Mouse (Mus musculus) kidney, postnatal 4 days (tissue): ENCODE data around the gene Sbpl.

Source experiments
- DNase-seq, 2 experiments: peaks; one replicate each; pipeline ENCODE4 v3.0.0; 2021; ENCODE audit warnings: mixed read lengths in 2 of 2

The Sbpl gene

GRCm38 (mm10) chr17:23955174-23955573, at the start of gene Sbpl:
Gene Sbpl, minus strand, starts transcription at chr17:23955274.
- DNase-seq = no peak

- DNase-seq = no peak
Observed at GRCm38 (mm10) chr17:24004071-24004665, 49.1 kb upstream of the Sbpl start.

GRCm38 (mm10) chr17:24000404-24000803, 45.3 kb upstream of the Sbpl start:
- no peak for DNase-seq

GRCm38 (mm10) chr17:23998383-23998782, 43.3 kb upstream of the Sbpl start:
- DNase-seq = no peak

- no peak for DNase-seq
Observed at GRCm38 (mm10) chr17:23997901-23998300, 42.8 kb upstream of the Sbpl start, which contains the start of gene Prss22. Gene Prss22, minus strand, starts transcription at chr17:23998100.

- DNase-seq = no peak
Observed at GRCm38 (mm10) chr17:23995421-23995820, 40.3 kb upstream of the Sbpl start.

GRCm38 (mm10) chr17:23994667-23995066, 39.6 kb upstream of the Sbpl start:
- DNase-seq = no peak

- DNase-seq = peak; percentile 97 to 98
Observed at GRCm38 (mm10) chr17:23993559-23994428, 38.7 kb upstream of the Sbpl start.

- DNase-seq = peak; percentile 48 to 74
Observed at GRCm38 (mm10) chr17:23992789-23993553, 37.9 kb upstream of the Sbpl start.

GRCm38 (mm10) chr17:23989802-23990201, 34.7 kb upstream of the Sbpl start:
- DNase-seq = no peak

- DNase-seq = no peak
Observed at GRCm38 (mm10) chr17:23984989-23985388, 29.9 kb upstream of the Sbpl start.

GRCm38 (mm10) chr17:23982912-23983311, 27.8 kb upstream of the Sbpl start:
- no peak for DNase-seq

- DNase-seq = no peak
Observed at GRCm38 (mm10) chr17:23980297-23980909, 25.3 kb upstream of the Sbpl start, which contains the start of gene Prss30. Gene Prss30, minus strand, starts transcription at chr17:23980566.

GRCm38 (mm10) chr17:23979471-23979870, 24.4 kb upstream of the Sbpl start:
- no peak for DNase-seq

- DNase-seq = peak in 1 of 2 experiments; percentile 35
Observed at GRCm38 (mm10) chr17:23976665-23977064, 21.6 kb upstream of the Sbpl start.

- no peak for DNase-seq
Observed at GRCm38 (mm10) chr17:23971315-23971714, 16.2 kb upstream of the Sbpl start.

- DNase-seq = peak; percentile 92
Observed at GRCm38 (mm10) chr17:23969231-23969630, 14.2 kb upstream of the Sbpl start.

GRCm38 (mm10) chr17:23968780-23969179, 13.7 kb upstream of the Sbpl start:
- DNase-seq = peak in 1 of 2 experiments; percentile 59

GRCm38 (mm10) chr17:23966658-23967401, 11.8 kb upstream of the Sbpl start:
- peak in 1 of 2 experiments; percentile 34 for DNase-seq

- no peak for DNase-seq
Observed at GRCm38 (mm10) chr17:23965805-23966425, 10.8 kb upstream of the Sbpl start.

GRCm38 (mm10) chr17:23961573-23962122, 6.6 kb upstream of the Sbpl start:
- DNase-seq = no peak
